Mouse (Mus musculus) right cerebral cortex, adult 2 months (tissue): ENCODE measurements around the gene Fgf4.

Source experiments
- DNase-seq, 2 experiments: peaks; one replicate each; pipeline ENCODE4 v3.0.0; 2021 to 2022; ENCODE audit warnings: low spot score in 2 of 2

The Fgf4 gene

DNA sequence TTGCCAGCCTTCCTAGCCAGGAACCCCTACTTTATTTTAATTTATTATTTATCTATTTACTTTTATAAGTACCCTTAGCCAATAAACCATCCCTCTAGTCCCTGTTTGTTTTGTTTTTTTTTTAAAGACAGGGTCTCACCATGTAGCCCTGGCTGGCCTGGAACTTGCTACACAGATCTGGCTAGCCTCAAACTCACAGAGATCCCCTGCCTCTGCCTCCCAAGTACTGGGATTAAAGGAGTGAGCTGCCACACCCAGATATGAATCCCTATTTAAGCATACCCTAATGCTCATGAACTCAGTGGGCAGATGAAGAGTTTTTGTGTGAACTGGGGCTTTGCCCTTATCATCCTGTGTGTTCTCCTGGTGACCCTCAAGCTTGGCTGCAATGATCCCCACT lies at the start of gene Fgf4:
Gene Fgf4, plus strand, starts transcription at position 301 of the 400 bp plus-strand sequence.
- DNase-seq: no peak

GRCm38 (mm10) chr7:144798471-144798870 lies 48.7 kb upstream of the Fgf4 start:
- peak; percentile 25 for DNase-seq

DNA sequence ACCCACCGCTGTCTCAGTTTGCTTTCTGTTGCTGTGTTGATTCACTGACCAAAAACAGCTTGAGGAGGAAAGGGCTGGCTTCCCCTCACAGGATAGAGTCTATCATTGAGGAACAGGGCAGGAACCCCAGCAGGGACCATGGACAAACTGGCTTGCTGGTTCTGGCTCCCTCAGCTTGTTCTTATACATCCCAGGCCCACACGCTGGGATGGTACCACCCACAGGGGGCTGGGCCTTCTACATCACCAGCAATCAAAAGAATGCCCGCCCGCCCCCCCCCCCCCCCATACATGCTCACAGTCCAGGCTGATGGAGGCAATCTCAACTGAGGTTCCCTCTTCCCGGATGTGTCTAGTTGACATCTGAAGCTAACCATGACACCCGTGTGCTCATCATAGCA lies 40.1 kb upstream of the Fgf4 start:
- no peak for DNase-seq

- no peak for DNase-seq
Observed at GRCm38 (mm10) chr7:144807976-144808577, 39.1 kb upstream of the Fgf4 start.

DNA sequence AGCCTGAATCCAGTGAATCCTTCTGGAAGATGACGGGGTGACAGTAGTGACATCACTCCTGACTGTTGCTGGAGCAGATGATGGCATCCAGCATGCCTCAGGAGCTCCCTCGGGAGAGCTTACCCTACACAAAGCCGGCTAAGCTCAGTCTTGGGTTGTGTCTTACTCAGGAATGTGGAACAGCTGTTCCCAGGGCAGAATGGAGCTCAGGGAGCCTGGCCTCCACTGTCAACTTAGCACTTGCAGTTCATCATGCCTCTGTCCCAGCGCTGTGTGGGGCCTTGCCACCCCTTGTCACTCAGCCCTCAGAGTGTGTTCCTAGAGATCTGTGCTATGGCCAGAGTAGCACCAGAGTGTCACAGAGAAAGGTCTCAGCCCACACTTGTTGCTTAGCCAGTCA lies 35.6 kb upstream of the Fgf4 start:
- no peak for DNase-seq

DNA sequence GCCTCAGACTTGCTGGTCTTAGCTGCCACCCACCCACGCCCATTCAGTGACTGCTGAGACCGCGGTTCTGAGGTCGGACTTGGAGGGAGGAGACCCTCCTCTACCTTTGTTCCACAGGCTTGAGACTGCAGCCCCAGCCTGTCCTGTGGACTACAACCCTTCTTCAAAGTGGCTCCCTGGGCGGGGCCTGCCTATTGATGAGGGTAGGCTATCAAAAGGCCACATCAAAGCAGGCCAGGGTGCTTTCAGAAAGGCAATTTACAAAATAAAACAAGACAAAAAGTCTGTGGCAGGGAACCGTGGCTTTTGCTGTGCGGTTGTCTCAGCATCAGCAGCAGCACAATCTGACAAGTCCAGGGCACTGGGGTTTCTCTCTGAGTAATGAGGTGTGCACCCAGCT lies 25.3 kb upstream of the Fgf4 start:
- DNase-seq: no peak

DNA sequence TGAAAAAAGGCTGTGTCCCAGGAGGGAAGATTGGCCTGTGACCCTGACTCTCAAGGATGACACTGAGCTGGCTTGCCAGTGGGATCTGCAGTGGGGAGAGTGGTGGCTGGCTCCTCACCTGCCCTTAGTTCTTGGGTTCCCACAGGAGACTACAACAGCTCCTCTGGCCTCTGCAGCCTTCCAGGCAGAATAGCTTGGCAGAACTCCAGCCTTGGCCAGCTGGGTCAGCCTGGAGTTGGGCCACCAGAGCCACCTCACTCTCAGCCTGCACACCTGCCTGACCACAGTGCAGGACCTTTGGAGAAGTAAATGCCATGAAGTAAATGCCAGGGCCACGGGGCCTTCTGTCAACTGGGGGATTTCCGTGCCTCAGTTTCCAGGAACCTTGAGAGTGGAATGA lies 23.2 kb upstream of the Fgf4 start:
- no peak for DNase-seq

GRCm38 (mm10) chr7:144828369-144828768 lies 18.8 kb upstream of the Fgf4 start:
- no peak for DNase-seq

DNA sequence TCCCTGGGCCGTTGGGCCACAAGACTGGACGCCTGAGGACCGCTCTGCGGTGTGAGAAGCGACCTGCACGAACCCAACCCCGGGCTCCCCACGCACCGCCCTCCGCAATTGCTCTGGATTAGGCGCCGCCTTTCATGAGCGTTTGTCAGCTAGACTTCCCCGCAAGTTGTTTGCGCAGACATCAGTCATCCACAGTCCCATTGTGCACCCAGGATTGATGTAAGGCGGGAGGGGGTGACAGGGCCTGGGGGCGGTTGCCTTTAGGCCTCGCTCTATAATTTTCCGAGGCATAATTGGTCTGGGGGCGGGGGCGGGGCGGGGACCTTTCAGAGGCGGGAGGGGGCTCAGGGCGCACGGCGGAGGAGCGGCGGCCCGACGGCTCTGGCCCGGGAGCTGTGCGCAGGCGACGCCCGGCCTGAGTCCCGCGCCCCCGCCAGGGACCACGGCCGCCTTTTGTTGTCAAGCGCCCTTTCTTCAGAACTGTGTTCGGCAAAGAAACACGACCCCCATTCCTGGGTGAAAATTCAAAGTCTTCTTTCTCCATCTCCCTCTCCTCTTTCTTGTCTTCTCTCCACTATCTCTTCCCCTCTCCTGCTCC lies 9.2 kb upstream of the Fgf4 start, which contains the start of gene Fgf3:
Gene Fgf3, plus strand, starts transcription at position 193 of the 598 bp plus-strand sequence.
- no peak for DNase-seq

DNA sequence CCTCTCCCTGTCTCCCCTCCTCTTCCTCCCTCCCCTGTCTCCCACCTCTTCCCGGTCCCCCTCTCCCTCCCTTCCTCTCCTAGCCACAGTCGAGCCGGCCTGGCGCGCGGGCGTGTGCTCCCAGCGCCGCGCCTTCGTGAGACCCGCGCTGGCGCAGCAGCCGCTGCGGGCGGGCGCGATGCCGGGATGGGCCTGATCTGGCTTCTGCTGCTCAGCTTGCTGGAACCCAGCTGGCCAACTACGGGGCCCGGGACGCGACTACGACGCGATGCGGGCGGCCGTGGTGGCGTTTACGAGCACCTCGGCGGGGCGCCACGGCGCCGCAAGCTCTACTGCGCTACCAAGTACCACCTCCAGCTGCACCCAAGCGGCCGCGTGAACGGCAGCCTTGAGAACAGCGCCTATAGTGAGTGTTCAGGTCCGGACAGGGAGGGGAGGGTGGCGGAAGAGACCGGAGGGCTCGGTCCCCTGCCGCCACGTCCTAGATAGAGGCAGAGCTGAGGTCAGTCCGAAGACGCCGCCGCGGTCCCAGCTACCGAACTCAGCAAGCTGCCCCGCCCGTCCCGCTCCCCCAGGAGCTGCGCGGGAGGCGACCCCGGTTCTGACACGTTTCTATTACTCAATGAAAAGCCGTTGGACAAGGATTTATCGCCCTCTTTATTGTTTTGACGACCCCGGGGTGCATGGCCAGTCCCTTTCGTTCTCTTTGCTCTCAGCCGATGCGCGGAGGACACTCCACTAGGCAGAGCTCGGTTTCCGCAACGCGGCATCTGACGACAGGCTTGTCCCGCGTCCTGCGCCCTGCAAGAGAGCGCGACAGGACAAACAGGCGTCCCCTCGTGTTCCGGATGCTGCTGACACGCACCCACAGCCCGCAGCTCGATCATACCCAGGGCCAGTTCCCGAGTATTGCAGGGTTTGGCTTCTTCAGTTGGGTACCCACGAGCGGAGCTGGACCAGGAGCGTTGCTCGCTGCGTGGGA lies 8.4 kb upstream of the Fgf4 start:
- peak; percentile 7 to 35 for DNase-seq

DNA sequence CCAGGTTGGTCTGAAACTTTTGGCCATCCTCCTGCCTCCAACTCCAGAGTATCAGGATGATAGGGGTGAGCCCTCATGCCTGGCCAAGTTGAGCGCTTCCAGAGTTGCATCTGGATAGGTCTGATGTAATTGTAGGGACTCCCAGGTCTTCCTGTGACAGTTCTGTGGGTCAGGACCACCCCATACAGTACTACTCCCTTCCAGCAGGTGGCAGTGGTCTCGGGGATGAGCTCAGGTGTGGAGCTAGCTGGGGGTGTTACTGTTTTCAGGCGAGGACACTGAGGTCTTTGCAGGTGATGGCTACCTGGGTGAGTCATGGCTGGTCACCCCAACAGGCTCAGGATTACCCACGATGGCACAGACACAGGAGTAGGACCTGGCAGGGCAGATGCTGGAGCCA lies 1.0 kb upstream of the Fgf4 start:
- peak in 1 of 2 experiments; percentile 21 for DNase-seq

GRCm38 (mm10) chr7:144851321-144851720 lies 4.2 kb downstream of the Fgf4 start:
- no peak for DNase-seq

- no peak for DNase-seq
Observed at GRCm38 (mm10) chr7:144854966-144855365, 7.8 kb downstream of the Fgf4 start.

DNA sequence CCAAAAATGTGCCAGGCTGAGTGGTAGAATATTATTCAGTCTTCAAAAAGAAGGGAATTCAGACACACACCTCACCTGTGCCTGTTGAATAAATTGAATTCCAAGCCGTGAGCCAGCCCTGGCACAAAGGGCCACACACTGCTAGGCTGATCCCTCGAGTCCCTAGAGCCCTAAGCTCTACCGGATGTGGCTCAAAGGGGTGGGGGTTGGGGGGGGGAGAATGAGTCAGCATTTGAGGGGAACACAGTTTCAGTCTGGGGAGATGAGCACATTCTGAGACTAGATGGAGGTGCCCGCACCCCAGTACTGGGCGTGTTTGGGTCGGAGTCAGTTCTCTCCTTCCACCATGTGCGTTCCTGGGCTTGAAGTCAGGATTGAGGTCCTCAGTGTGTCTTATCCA lies 10.0 kb downstream of the Fgf4 start:
- no peak for DNase-seq

GRCm38 (mm10) chr7:144857826-144858342 lies 10.7 kb downstream of the Fgf4 start:
- no peak for DNase-seq

GRCm38 (mm10) chr7:144858702-144859101 lies 11.5 kb downstream of the Fgf4 start:
- no peak for DNase-seq

GRCm38 (mm10) chr7:144861056-144861768 lies 14.0 kb downstream of the Fgf4 start:
- DNase-seq: no peak

GRCm38 (mm10) chr7:144861769-144862070 lies 14.6 kb downstream of the Fgf4 start:
- no peak for DNase-seq

DNA sequence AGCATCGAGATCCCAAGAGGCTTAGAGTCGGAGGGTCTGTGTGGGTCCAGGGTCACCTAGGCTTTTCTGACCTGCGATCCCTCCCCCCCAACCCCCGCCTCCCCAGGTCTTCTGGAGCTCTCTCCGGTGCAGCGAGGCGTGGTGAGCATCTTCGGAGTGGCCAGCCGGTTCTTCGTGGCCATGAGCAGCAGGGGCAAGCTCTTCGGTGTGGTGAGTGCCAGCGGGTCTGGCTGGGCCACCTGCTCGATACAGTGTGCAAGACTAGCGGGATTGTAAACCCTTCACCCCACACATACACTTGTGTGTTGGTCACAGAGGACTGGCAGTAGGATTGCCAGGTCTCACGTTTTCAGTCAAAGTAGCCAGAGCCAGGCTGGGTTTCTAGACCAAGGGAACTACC lies 15.0 kb downstream of the Fgf4 start:
- DNase-seq: no peak

DNA sequence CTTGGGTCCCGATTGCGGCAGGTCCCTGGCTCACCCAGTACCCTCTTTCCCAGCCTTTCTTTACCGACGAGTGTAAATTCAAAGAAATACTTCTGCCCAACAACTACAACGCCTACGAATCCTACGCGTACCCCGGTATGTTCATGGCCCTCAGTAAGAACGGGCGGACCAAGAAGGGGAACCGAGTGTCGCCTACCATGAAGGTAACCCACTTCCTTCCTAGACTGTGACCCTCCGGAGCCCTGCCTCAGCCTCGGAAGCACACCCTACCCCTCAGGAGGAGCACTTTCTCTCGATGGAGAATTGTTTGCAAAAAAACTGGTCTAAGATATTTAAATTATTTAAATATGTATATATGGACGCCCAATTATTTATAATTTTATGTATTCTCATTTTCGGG lies 15.5 kb downstream of the Fgf4 start:
- no peak for DNase-seq

GRCm38 (mm10) chr7:144863196-144863595 lies 16.0 kb downstream of the Fgf4 start:
- no peak for DNase-seq

- DNase-seq: no peak
Observed at GRCm38 (mm10) chr7:144864160-144864670, 17.0 kb downstream of the Fgf4 start.
